Mouse (Mus musculus) kidney, embryonic 16.5 days (tissue): Measurements from ENCODE around the gene Gm17660. TPM values are rescaled to one million over a fixed set of nuclear protein-coding genes. Genes with fewer than 3 reads are reported as not detected.

Source experiments
- ATAC-seq: fragments of 200-750 bp; cut with Nextera tagmentation; 2 replicates; pipeline ENCODE4 v1.8.0; 2017; ENCODE audit warnings: moderate TSS enrichment; ENCODE audit not compliant: low FRiP score, low TSS enrichment
- H3K27ac ChIP-seq: fragments of 300-500 bp; sonication (generic); 2 replicates; pipeline ENCODE4 v1.5.1; 2014; ENCODE audit warnings: low read length
- H3K27me3 ChIP-seq: fragments of 300-500 bp; sonication (generic); 2 replicates; pipeline ENCODE4 v1.6.1; 2014; ENCODE audit warnings: low read length, control low read depth, mixed read lengths; ENCODE audit not compliant: insufficient read depth
- H3K36me3 ChIP-seq: fragments of 300-500 bp; sonication (generic); 2 replicates; pipeline ENCODE4 v1.6.1; 2014; ENCODE audit warnings: low read length, control low read depth, mixed read lengths; ENCODE audit not compliant: insufficient read depth
- H3K4me1 ChIP-seq: fragments of 300-500 bp; sonication (generic); 2 replicates; pipeline ENCODE4 v1.6.1; 2014; ENCODE audit warnings: low read length, control low read depth, mixed read lengths; ENCODE audit not compliant: insufficient read depth
- H3K4me2 ChIP-seq: fragments of 300-500 bp; sonication (generic); replicated peaks from 2 replicates; pipeline ENCODE4 v1.6.1; 2014; ENCODE audit warnings: low read depth, low read length
- H3K4me3 ChIP-seq: fragments of 300-500 bp; sonication (generic); 2 replicates; pipeline ENCODE4 v1.5.1; 2014; ENCODE audit warnings: mild to moderate bottlenecking, low read length
- H3K9ac ChIP-seq: fragments of 300-500 bp; sonication (generic); replicated peaks from 2 replicates; pipeline ENCODE4 v1.6.1; 2014; ENCODE audit warnings: low read length
- H3K9me3 ChIP-seq: fragments of 300-500 bp; sonication (generic); 2 replicates; pipeline ENCODE4 v1.6.1; 2016; ENCODE audit warnings: low read length, control low read depth
- WGBS: fragments of 180-500 bp; shearing (Covaris S2); extraction: QIAGEN DNeasy Blood & Tissue Kit; methylation state at CpG from one replicate; pipeline ENCODE4 v1.1.7; 2014; 5-methylcytosine and 5-hydroxymethylcytosine counted together
- polyA plus RNA-seq: library from polyadenylated mRNA; unstranded; fragments of >200 nt; fragmentation: Nextera tagmentation; extraction: Ambion mirVana; gene quantifications from 2 replicates; pipeline ENCODE4 v1.2.1, GENCODE M21; 2015

Gm17660 gene
- polyA plus RNA-seq, result not detected in 2 replicates

- H3K27me3 ChIP-seq, result 0 out of 2 replicates have a peak, but pooled peaks cover 4% of the 10 kb centered on the region
- no peaks in the 10 kb centered on the region for H3K9me3 ChIP-seq
- peaks cover 4% of the 10 kb centered on the region for H3K4me1 ChIP-seq
- no peak within 1 kb of the TSS for H3K9ac ChIP-seq
- 92% methylated on average over 7 of the region's 7 CpGs for WGBS
- H3K4me3 ChIP-seq, result no peak within 1 kb of the TSS
- no peak for ATAC-seq
- no peaks in the 10 kb centered on the region for H3K36me3 ChIP-seq
- H3K4me2 ChIP-seq, result no peak within 1 kb of the TSS
- no peak within 1 kb of the TSS for H3K27ac ChIP-seq
Observed at GRCm38 (mm10) chr5:104077508-104077907, at the start of gene Gm17660. Gm17660 (minus strand) TSS chr5:104077608.

GRCm38 (mm10) chr5:104126561-104127320 is 49.3 kb upstream of the Gm17660 start:
- Histone ChIP-seq H3K4me2 (no peak overlapping the region), H3K27ac (no peak overlapping the region), H3K9ac (no peak overlapping the region), H3K4me1 (peaks cover 7% of the 10 kb centered on the region), H3K4me3 (no peak overlapping the region), H3K36me3 (no peaks in the 10 kb centered on the region), H3K27me3 (no peaks in the 10 kb centered on the region), H3K9me3 (no peaks in the 10 kb centered on the region)
- ATAC-seq, result no peak
- WGBS, result 80% methylated on average over 12 of the region's 12 CpGs

GRCm38 (mm10) chr5:104124016-104124658 is 46.7 kb upstream of the Gm17660 start:
- no peak overlapping the region for H3K4me2 ChIP-seq
- peaks cover 7% of the 10 kb centered on the region for H3K4me1 ChIP-seq
- H3K9me3 ChIP-seq, result no peaks in the 10 kb centered on the region
- no peak overlapping the region for H3K9ac ChIP-seq
- no peak overlapping the region for H3K4me3 ChIP-seq
- H3K36me3 ChIP-seq, result no peaks in the 10 kb centered on the region
- WGBS, result 71% methylated on average over 6 of the region's 6 CpGs
- H3K27ac ChIP-seq, result no peak overlapping the region
- ATAC-seq, result no peak
- no peaks in the 10 kb centered on the region for H3K27me3 ChIP-seq

- Histone ChIP-seq H3K9me3 (no peaks in the 10 kb centered on the region), H3K4me1 (peaks cover 33% of the 10 kb centered on the region), H3K27me3 (no peaks in the 10 kb centered on the region), H3K4me2 (no peak overlapping the region), H3K4me3 (no peak overlapping the region), H3K36me3 (no peaks in the 10 kb centered on the region), H3K27ac (peak overlapping the region; percentile 61; the same call in 1 of the 2 replicates), H3K9ac (no peak overlapping the region)
- no peak for ATAC-seq
- 65% methylated on average over 4 of the region's 4 CpGs for WGBS
Observed at GRCm38 (mm10) chr5:104115890-104116289, 38.5 kb upstream of the Gm17660 start.

- Histone ChIP-seq H3K4me2 (no peak overlapping the region), H3K9me3 (no peaks in the 10 kb centered on the region), H3K4me3 (no peak overlapping the region), H3K9ac (0 out of 2 replicates have a peak overlapping the region, but pooled peaks have one; percentile 16), H3K4me1 (peaks cover 40% of the 10 kb centered on the region), H3K27ac (peak overlapping the region; percentile 84), H3K36me3 (no peaks in the 10 kb centered on the region), H3K27me3 (no peaks in the 10 kb centered on the region)
- ATAC-seq, result peak; percentile 62
- WGBS, result 63% methylated on average over 14 of the region's 14 CpGs
Observed at GRCm38 (mm10) chr5:104115118-104115517, 37.7 kb upstream of the Gm17660 start.

- Histone ChIP-seq H3K4me1 (peaks cover 53% of the 10 kb centered on the region), H3K9ac (peak within 1 kb of the TSS; percentile 61), H3K9me3 (no peaks in the 10 kb centered on the region), H3K4me3 (peak within 1 kb of the TSS; percentile 37), H3K27me3 (no peaks in the 10 kb centered on the region), H3K4me2 (peak within 1 kb of the TSS; percentile 52), H3K27ac (peak within 1 kb of the TSS; percentile 86), H3K36me3 (no peaks in the 10 kb centered on the region)
- peak; percentile 57 for ATAC-seq
- 12% methylated on average over 15 of the region's 15 CpGs for WGBS
Observed at GRCm38 (mm10) chr5:104113491-104114172, 36.2 kb upstream of the Gm17660 start, which contains the start of gene Sparcl1. Sparcl1 (minus strand) TSS chr5:104113733.

- H3K4me3 ChIP-seq, result peak overlapping the region; percentile 37
- peak overlapping the region; percentile 52 for H3K4me2 ChIP-seq
- H3K36me3 ChIP-seq, result no peaks in the 10 kb centered on the region
- peak overlapping the region; percentile 61 for H3K9ac ChIP-seq
- 9% methylated on average over 5 of the region's 5 CpGs for WGBS
- peaks cover 63% of the 10 kb centered on the region for H3K4me1 ChIP-seq
- no peaks in the 10 kb centered on the region for H3K9me3 ChIP-seq
- peak overlapping the region; percentile 86 for H3K27ac ChIP-seq
- H3K27me3 ChIP-seq, result no peaks in the 10 kb centered on the region
- ATAC-seq, result no peak
Observed at GRCm38 (mm10) chr5:104112511-104112910, 35.1 kb upstream of the Gm17660 start.

- Histone ChIP-seq H3K9ac (peak overlapping the region; percentile 61), H3K4me1 (peaks cover 63% of the 10 kb centered on the region), H3K27ac (peak overlapping the region; percentile 86), H3K4me3 (peak overlapping the region; percentile 37), H3K9me3 (no peaks in the 10 kb centered on the region), H3K36me3 (no peaks in the 10 kb centered on the region), H3K4me2 (peak overlapping the region; percentile 52), H3K27me3 (no peaks in the 10 kb centered on the region)
- ATAC-seq, result no peak
- 3% methylated on average over 9 of the region's 9 CpGs for WGBS
Observed at GRCm38 (mm10) chr5:104112016-104112415, 34.6 kb upstream of the Gm17660 start.

- H3K36me3 ChIP-seq, result no peaks in the 10 kb centered on the region
- 33% methylated on average over 9 of the region's 9 CpGs for WGBS
- peak overlapping the region; percentile 29; the same call in 1 of the 2 replicates for H3K4me2 ChIP-seq
- ATAC-seq, result 0 out of 2 replicates have a peak, but pooled peaks have one; percentile 13
- peak overlapping the region; percentile 35; the same call in 1 of the 2 replicates for H3K9ac ChIP-seq
- H3K4me1 ChIP-seq, result peaks cover 63% of the 10 kb centered on the region
- H3K9me3 ChIP-seq, result no peaks in the 10 kb centered on the region
- H3K4me3 ChIP-seq, result no peak overlapping the region
- peak overlapping the region; percentile 85 for H3K27ac ChIP-seq
- no peaks in the 10 kb centered on the region for H3K27me3 ChIP-seq
Observed at GRCm38 (mm10) chr5:104110171-104110920, 32.9 kb upstream of the Gm17660 start.
